Mouse (Mus musculus) cortical plate, adult 2 months (tissue): ENCODE measurements at regions not wholly inside any gene's neighbourhood (a gene's known extent, or its start where the extent isn't known, plus 50 kb on each side); places are given as distances from the start of the nearest gene placed in this dataset.

ENCODE experiments used
- H3K27ac ChIP-seq: fragments of 200-500 bp; 2 replicates; pipeline ENCODE4 v1.5.1; 2012; ENCODE audit warnings: low read length, control low read depth, inconsistent platforms; ENCODE audit not compliant: insufficient read depth
- H3K4me1 ChIP-seq: fragments of 200-500 bp; 2 replicates; pipeline ENCODE4 v1.6.1; 2011; ENCODE audit warnings: low read length; ENCODE audit not compliant: control insufficient read depth, insufficient read depth
- H3K4me3 ChIP-seq: fragments of 200-500 bp; 2 replicates; pipeline ENCODE4 v1.5.1; 2011; ENCODE audit warnings: mild to moderate bottlenecking, low read length, control low read depth; ENCODE audit not compliant: insufficient read depth
- CTCF ChIP-seq: fragments of 200-500 bp; IDR thresholded peaks from 2 replicates; pipeline ENCODE4 v1.5.1; 2011; ENCODE audit warnings: mild to moderate bottlenecking, control low read depth, low read length; ENCODE audit not compliant: insufficient read depth; ENCODE audit errors: extremely low read depth
- POLR2A ChIP-seq: fragments of 200-500 bp; IDR thresholded peaks from 2 replicates; pipeline ENCODE4 v1.6.1; 2011; ENCODE audit warnings: mild to moderate bottlenecking, low read length, control low read depth; ENCODE audit not compliant: insufficient read depth; ENCODE audit errors: extremely low read depth

DNA sequence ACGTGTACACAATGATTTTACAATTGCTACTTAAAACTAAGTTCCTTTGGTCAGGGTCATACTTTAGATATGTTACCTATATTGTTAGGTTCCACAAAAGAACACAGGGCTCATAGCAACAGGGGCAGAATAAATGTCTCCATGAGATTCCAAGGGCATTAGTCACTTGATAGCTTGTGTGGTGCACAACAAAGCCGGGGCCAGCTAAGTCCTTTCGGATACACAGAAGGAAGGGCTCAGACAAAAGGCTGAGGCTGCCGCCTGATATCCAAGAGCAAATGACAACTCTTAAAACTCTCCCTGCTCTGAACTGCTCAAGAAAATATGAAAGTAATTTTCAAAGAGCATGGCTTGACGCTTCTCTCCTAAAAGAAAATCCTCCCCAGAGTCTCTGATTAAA is 173.3 kb downstream of the Efnb2 start:
- Histone ChIP-seq H3K4me1 (peaks cover 8% of the 10 kb centered on the region), H3K27ac (no peak overlapping the region), H3K4me3 (no peak overlapping the region)
- no peak for TF ChIP-seq CTCF

DNA sequence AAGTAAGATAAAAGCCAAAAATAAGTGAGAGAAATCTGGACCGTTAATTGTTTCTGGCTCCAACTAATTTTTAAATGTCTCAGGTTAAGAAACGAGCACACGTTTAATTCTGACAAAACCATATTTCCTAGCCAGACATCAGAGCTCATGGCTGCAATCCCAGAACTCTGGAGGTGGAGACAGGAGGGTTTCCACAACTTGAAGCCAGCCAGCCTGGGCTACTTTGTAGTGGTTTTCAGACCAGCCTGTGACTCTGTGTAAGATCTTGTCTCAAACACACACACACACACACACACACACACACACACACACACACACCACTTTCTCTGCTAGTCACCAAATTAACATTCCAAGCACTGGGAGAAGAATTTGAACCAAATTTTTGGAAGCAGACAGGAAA is 174.2 kb downstream of the Efnb2 start:
- no peak overlapping the region for H3K27ac ChIP-seq
- H3K4me1 ChIP-seq = peaks cover 8% of the 10 kb centered on the region
- TF ChIP-seq CTCF (no peak), POLR2A (no peak)

DNA sequence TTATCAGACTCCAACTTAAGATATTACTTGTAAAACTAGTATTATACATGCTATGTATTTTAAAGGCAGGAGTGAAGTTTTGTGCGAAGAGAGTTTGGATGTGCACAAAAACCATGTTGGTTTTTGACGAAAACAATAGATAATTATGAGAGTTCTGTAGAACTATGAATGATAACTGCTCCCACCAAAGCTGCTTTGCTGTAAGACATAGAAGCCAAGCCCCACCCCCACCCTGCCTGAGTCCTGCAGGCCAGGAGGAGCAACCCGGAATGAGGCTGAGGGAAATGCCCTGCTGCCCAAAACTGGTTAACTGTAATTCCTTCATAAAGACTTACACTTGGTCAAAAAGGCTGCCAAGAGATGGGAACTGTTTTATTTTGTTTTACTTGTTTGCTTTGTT is 175.8 kb downstream of the Efnb2 start:
- no peak for TF ChIP-seq POLR2A
- no peak overlapping the region for H3K27ac ChIP-seq
- H3K4me3 ChIP-seq = no peak overlapping the region
- H3K4me1 ChIP-seq = peaks cover 8% of the 10 kb centered on the region

More for the DNA sequence above, 174.2 kb downstream of the Efnb2 start:
- H3K4me3 ChIP-seq = no peak overlapping the region

DNA sequence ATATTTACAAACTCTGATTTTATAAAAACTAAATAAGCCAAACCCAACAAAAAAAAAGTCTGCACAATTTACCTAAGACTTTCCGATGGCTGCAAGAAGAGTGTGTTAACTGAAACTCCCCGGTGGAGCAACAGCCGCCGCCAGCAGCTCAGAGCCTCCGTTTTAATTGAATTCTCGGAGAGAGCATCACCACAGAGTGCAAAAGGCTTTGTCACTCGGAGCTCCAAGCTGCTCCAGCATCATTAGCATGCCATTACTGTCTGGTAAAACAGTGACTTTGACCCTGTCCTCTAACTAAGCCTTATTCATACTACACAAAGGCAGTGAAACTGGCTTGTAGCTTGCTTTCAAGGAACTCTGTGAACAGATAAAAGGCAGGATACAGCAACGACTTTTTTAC is 176.5 kb downstream of the Efnb2 start:
- H3K4me3 ChIP-seq = no peak overlapping the region
- TF ChIP-seq CTCF (no peak), POLR2A (no peak)
- H3K4me1 ChIP-seq = peaks cover 8% of the 10 kb centered on the region
- H3K27ac ChIP-seq = no peak overlapping the region

DNA sequence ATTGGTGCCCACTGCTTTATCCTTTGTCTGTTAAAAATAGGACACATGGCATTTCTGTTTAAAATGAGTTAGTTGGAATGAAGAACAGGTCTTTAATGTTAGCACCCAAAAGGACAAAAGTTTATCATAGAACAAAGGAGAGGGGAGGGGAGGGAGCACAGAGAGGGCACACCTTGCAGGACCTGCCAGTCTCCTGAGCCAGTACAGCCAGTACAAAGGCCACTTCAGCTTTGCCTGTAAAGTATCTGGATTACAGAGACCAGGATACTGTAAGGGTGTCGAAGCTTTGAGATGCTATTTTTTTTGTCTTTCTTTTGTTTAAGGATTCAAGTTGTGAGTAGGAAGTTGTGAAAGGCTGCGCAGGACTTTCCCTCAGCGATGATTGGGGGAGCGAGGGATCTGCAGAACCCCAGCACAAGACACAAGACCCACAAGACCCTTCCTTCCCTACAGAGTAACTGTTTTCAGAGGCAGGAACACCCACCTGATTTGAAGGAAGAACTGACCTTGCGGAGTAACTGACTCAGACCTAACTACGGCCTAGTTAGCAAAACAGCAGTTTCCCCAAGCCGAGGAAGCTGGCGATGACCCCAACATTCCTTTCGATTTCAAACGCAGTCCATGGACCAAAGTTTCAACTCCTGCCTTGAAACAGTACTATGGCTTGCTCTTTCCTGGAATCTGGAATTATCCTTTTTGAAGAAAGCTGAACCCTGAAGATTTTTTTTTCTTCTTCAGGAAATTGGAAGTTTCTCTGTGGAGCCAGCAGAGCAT is 178.1 kb downstream of the Efnb2 start:
- Histone ChIP-seq H3K4me1 (no peaks in the 10 kb centered on the region), H3K4me3 (no peak overlapping the region), H3K27ac (no peak overlapping the region)
- TF ChIP-seq POLR2A = no peak

DNA sequence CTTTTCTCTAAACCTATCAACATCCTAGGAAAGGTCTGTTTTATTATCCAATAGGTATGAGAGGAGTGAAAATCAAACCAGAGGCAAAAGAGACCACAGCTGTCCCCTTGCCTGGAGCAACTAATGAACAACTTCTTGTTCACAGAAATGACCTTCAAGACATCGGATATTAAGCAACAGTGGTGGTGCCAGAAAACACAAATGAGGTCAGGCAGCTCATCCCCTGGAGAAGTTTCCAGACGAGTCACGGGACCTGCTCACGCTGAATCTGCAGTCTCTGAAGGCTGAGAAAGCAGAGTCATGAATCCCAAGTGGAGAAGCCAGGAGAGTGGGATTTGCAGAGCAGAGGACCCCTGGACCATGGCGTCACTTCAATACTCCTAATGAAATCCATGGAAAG is 183.6 kb downstream of the Efnb2 start:
- H3K27ac ChIP-seq = no peak overlapping the region
- H3K4me1 ChIP-seq = no peaks in the 10 kb centered on the region
- no peak overlapping the region for H3K4me3 ChIP-seq
- TF ChIP-seq CTCF (no peak), POLR2A (no peak)

DNA sequence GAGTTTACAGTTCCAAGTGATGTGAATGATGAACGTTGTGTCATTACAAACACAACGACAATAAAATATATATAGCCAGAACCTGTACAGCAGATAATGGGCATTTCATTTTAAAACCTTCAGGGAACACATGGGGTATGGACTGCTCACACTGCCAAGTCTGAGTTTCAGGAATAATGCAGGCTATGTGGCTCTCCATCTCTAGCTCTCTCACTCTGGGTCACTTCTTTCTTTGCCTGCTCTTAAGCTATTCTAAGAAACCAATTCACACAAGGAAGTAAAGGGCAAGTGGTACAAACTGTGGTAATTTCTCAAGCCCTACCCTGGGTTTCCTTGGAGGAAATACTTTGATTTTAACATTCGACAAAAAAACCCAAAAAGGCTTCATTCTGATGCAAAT is 192.5 kb downstream of the Efnb2 start:
- H3K27ac ChIP-seq = no peak overlapping the region
- TF ChIP-seq POLR2A = no peak
- TF ChIP-seq CTCF = no peak
- H3K4me3 ChIP-seq = no peak overlapping the region
- H3K4me1 ChIP-seq = no peaks in the 10 kb centered on the region

DNA sequence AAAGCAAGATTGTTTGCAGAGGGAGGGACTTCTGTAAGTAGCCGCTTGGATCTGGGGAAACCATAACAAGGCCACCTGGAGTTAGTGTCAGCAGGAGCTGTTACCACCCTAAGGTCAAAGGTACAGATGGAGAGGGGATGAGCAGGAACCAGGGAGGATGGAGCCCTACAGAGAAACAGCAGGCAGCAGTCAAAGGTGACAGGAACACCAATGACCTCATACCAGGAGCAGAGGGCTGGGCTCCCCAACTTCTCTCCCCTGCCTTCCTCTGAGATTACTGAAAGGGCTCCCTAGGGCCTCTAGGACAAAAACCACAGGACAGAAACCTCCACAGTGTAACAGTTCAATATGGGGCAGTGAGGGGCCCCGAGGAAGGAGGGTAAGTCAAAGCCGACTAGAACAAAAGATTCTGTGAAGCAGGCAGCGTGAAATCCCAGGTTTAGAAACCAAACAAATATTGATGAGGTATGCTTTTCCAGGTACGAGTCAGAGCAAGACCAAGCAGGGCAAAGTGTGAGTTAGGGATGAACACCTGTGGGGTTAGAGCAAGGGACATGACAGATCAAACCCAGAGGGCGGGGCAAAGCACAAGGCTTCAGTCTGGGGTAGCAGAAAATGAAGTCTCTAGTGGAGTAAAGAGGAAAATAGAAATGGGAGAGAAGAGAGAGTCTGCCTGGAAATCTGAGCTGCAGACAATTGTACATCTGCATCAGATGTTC is 194.4 kb downstream of the Efnb2 start:
- Histone ChIP-seq H3K4me3 (no peak overlapping the region), H3K4me1 (no peaks in the 10 kb centered on the region), H3K27ac (no peak overlapping the region)
- TF ChIP-seq CTCF = no peak
- TF ChIP-seq POLR2A = no peak

DNA sequence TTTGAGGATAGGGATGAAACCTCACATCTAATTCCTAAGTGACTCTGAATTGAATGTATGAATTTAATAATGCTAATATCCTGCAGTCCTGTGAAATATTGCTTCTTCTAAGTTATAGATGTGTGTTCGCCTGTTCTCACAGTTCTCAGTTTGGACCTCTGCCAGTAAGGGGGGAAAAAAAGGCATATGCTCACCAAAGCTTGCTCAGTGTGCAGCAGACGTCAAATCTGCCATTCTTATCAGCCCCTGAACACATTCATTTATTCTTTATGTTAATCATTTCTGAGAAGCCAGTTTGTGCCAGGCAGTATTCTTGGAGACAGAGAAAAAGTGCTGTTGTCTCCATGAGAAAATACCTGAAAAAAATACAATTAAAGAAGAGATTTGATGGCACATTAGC is 198.6 kb downstream of the Efnb2 start:
- H3K4me3 ChIP-seq = no peak overlapping the region
- no peak for TF ChIP-seq POLR2A
- no peak for TF ChIP-seq CTCF
- no peak overlapping the region for H3K27ac ChIP-seq
- H3K4me1 ChIP-seq = no peaks in the 10 kb centered on the region

DNA sequence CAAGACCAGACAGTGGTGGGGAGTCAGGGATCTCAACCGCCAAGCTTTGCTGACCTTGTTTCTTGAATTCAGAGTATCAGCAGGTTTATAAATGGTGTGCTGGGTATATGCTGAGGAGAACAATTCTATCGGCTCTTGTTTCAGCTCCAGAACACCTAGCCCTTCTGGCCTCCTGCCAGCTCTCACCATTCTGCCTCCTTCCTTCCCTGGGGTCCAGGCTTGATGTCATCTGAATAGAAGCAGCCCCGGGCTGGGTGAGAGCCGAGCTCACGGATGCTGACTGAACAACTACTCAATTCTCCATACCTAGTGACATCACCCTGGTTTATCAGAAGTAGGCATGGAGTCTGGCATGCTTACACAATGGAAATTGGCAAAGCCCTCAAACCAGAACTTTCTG is 203.5 kb downstream of the Efnb2 start:
- no peak for TF ChIP-seq POLR2A
- Histone ChIP-seq H3K4me1 (no peaks in the 10 kb centered on the region), H3K27ac (no peak overlapping the region), H3K4me3 (no peak overlapping the region)

DNA sequence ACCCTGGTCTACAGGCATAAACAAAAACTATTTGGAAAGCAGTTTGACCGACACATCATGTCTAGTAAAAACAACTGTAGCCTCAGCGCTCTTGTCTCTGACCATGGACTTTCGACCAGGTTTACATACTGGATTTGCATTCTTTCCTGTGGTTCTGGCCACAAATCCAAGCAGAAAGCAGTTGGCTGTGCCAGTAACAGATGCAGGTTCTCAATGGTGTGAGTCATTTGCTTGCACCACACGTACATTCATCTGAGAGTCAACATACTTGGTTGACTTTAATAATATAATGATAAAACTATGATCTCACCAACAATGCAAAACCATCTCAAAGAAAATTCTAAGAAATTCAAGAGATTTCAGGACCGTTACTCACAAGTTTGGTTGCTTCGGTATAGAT is 207.1 kb downstream of the Efnb2 start:
- Histone ChIP-seq H3K4me3 (no peak overlapping the region), H3K27ac (no peak overlapping the region), H3K4me1 (no peaks in the 10 kb centered on the region)
- no peak for TF ChIP-seq CTCF
- no peak for TF ChIP-seq POLR2A
